Mouse (Mus musculus) central nervous system, embryonic 14 days (tissue): ENCODE measurements around the gene Pccb. TPM values are rescaled to one million over a fixed set of nuclear protein-coding genes. Genes with fewer than 3 reads are reported as not detected.

ENCODE experiments used
- polyA plus RNA-seq: library from polyadenylated mRNA; depleted of rRNA; stranded (reverse); fragments of >200 nt; gene quantifications from 2 replicates; pipeline ENCODE4 v1.2.3, GENCODE M21; 2012; rRNA removed

Pccb gene
- polyA plus RNA-seq = 57.8 and 62.6 TPM in 2 replicates

DNA sequence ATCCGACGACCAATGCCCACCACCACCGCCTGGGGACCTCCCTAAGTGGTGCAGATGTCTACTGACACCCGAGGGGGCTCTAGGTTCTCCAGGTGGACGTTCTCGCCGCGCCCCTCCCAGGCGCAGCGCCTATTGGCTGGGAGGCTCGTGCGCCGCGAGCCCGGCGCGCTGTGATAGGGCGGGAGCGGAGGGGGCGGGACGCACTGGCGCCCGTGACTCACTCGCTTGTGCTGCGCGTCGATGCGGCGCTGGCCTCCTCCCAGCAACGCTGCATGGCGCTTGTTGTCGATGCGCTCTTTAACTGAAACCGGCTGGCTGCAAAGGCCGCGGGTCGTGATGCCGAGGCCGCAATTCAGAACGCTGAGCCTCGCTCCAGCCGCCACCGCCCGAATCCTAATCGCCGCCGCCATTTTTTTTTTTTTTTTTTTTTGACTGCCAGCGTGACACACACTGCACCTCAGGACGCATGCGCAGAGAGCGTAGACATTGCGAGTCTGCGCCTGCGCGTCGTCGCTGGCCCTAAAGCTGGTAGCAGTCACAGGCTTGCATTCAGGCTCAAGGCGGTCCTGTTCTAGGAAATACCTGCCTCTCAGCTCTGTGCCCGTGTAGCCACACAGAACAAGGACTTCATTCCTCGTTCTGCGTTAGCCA lies at the start of gene Pccb:
Gene Pccb (minus strand): TSS at position 451 of the 651 bp plus-strand sequence.

DNA sequence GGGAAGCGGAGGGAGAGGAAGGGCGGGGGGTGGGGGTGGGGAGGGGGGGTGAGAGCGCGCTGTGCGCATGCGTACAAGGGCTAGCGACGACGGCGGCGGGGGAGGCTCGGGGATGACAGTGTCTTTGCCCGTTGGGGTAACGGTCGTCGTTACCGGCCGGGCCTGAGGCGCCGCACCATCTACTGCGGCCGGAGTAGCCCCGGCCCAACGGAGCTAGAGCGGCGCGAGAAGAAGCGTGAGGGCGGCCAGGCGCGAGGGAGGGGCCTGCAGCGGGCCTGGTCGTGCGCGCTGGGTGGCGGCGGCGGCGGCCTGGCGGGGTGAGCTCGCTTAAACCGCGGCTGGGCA lies 39.3 kb upstream of the Pccb start, which contains the start of gene Msl2:
Gene Msl2 (plus strand): TSS at position 115 of the 345 bp plus-strand sequence.

Other genes with a start within 250 kb of the Pccb start
- gene Msl2, start 39.2 kb upstream of the Pccb start, polyA plus RNA-seq = 24.7 and 27.3 TPM in 2 replicates
- 26.0 and 26.1 TPM in 2 replicates for gene Ppp2r3a, start 216.9 kb upstream of the Pccb start, polyA plus RNA-seq